In the genomic region with DNA sequence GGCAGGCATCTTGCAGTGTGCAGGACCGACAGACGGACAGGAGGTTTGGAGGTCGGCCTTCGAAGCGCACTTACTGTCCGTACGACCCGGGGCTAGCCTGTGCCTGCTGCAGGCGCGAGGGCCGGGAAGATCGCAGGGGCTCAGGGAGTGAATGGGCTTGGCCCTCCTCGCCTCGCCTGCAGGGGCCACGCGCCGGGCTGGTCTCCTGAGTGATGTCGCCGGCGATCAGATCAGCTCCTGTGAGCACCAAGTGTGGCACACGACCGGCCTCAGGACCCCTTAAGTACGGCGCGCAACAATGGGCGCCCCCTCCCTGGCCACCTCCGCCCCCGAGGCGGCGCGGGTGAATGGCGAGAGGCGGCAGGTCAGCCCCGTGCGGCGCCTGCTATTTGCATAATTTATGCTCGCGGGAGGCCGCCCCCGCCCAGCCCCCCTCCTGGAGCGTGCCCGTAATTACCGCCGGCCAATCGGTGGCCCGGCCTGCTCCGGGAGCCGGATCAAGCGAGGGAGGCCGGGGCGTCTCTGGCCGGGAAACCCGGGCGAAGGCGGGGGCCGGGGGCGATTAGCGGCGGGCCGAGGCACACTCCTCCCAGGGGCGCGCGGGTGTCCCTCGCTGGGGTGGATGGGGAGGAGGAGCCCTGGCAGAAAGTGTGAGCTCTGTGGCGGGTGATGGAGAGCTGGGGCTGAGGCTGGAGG, we compare ENCODE assay signal across 9 mouse cellular contexts. TPM values are rescaled to one million over a fixed set of nuclear protein-coding genes. Genes with fewer than 3 reads are reported as not detected.
DNase-seq lines count a peak whose midpoint lies in the region; ATAC-seq lines count a peak whose summit lies in the region.
"Had no signal": no experiment of that assay in that cellular context is flagged by ENCODE, and none has a peak within 500 bp of the region (broad histone marks: within the 10 kb centered on the region; RNA-seq: fewer than 3 reads in every experiment).

A gene (minus strand): TSS at position 240 of the 696 bp plus-strand sequence.

- H3K9me3 ChIP-seq in lung, embryonic 15.5 days = no peaks in the 10 kb centered on the region
- H3K9me3 ChIP-seq in embryonic facial prominence, embryonic 10.5 days = no peaks in the 10 kb centered on the region
- H3K9me3 ChIP-seq in hindbrain, embryonic 16.5 days (ENCODE audit: control insufficient read depth, low read length) = no peaks in the 10 kb centered on the region
- H3K9me3 ChIP-seq in limb, embryonic 13.5 days = no peaks in the 10 kb centered on the region

- H3K4me1 ChIP-seq in lung, embryonic 15.5 days = peaks cover 12% of the 10 kb centered on the region
- H3K4me1 ChIP-seq in embryonic facial prominence, embryonic 10.5 days = peaks cover 53% of the 10 kb centered on the region
- peaks cover 12% of the 10 kb centered on the region for H3K4me1 ChIP-seq in hindbrain, embryonic 16.5 days (ENCODE audit: control insufficient read depth, insufficient read depth, low read depth, low read length)
- peaks cover 17% of the 10 kb centered on the region for H3K4me1 ChIP-seq in limb, embryonic 13.5 days

- ATAC-seq in lung, embryonic 15.5 days (ENCODE audit: borderline replicate concordance, extremely low read depth, low FRiP score, low TSS enrichment) = 0 out of 2 replicates have a peak, but pooled peaks have one; percentile 53
- ATAC-seq in hindbrain, embryonic 16.5 days = peak; percentile 74
- ATAC-seq in limb, embryonic 13.5 days (ENCODE audit: low FRiP score, low read depth) = peak; percentile 37; the same call in 1 of the 2 replicates

- 1% methylated on average over 59 of the region's 65 CpGs for WGBS in lung, embryonic 15.5 days
- WGBS in embryonic facial prominence, embryonic 10.5 days = under 1% methylated on average over 65 of the region's 65 CpGs
- WGBS in hindbrain, embryonic 16.5 days = under 1% methylated on average over 52 of the region's 65 CpGs
- WGBS in limb, embryonic 13.5 days = 1% methylated on average over 60 of the region's 65 CpGs

- H3K27me3 ChIP-seq in lung, embryonic 15.5 days = peaks cover 100% of the 10 kb centered on the region
- peaks cover 100% of the 10 kb centered on the region for H3K27me3 ChIP-seq in embryonic facial prominence, embryonic 10.5 days (replicated peaks; ENCODE audit: low read depth, poor library complexity, severe bottlenecking)
- H3K27me3 ChIP-seq in hindbrain, embryonic 16.5 days (replicated peaks; ENCODE audit: control insufficient read depth, insufficient read depth, low read length) = peaks cover 86% of the 10 kb centered on the region
- H3K27me3 ChIP-seq in limb, embryonic 13.5 days = peaks cover 100% of the 10 kb centered on the region

- H3K9ac ChIP-seq in lung, embryonic 15.5 days = no peak within 1 kb of the TSS
- peak within 1 kb of the TSS; percentile 23; the same call in 1 of the 2 replicates for H3K9ac ChIP-seq in hindbrain, embryonic 16.5 days (ENCODE audit: low read depth, low read length)
- no peak within 1 kb of the TSS; the same call in none of the 2 replicates for H3K9ac ChIP-seq in limb, embryonic 13.5 days

- peak within 1 kb of the TSS; percentile 28 for H3K4me3 ChIP-seq in lung, embryonic 15.5 days
- peak within 1 kb of the TSS; percentile 55 for H3K4me3 ChIP-seq in embryonic facial prominence, embryonic 10.5 days
- peak within 1 kb of the TSS; percentile 34 for H3K4me3 ChIP-seq in hindbrain, embryonic 16.5 days (ENCODE audit: low read length)
- peak within 1 kb of the TSS; percentile 43 for H3K4me3 ChIP-seq in limb, embryonic 13.5 days

- H3K4me2 ChIP-seq in lung, embryonic 15.5 days = peak within 1 kb of the TSS; percentile 50
- peak within 1 kb of the TSS; percentile 61 for H3K4me2 ChIP-seq in hindbrain, embryonic 16.5 days (ENCODE audit: low read length)
- peak within 1 kb of the TSS; percentile 72 for H3K4me2 ChIP-seq in limb, embryonic 13.5 days (replicated peaks)

- H3K27ac ChIP-seq in lung, embryonic 15.5 days = no peak within 1 kb of the TSS
- H3K27ac ChIP-seq in embryonic facial prominence, embryonic 10.5 days (replicated peaks) = peak within 1 kb of the TSS; percentile 73
- H3K27ac ChIP-seq in hindbrain, embryonic 16.5 days (ENCODE audit: low read depth, low read length) = no peak within 1 kb of the TSS
- H3K27ac ChIP-seq in limb, embryonic 13.5 days = no peak within 1 kb of the TSS

- H3K36me3 ChIP-seq in lung, embryonic 15.5 days = no peaks in the 10 kb centered on the region
- H3K36me3 ChIP-seq in embryonic facial prominence, embryonic 10.5 days (replicated peaks) = no peaks in the 10 kb centered on the region
- no peaks in the 10 kb centered on the region for H3K36me3 ChIP-seq in hindbrain, embryonic 16.5 days (ENCODE audit: control insufficient read depth, insufficient read depth, low read length)
- H3K36me3 ChIP-seq in limb, embryonic 13.5 days = no peaks in the 10 kb centered on the region

- DNase-seq in lung, adult 18-20 months = no peak
- peak; percentile 81 for DNase-seq in embryonic facial prominence, embryonic 10.5 days (ENCODE audit: low spot score)
- peak; percentile 48 for DNase-seq in right cerebral cortex, postnatal 25 days
- no peak for DNase-seq in thymus, postnatal 0 days (ENCODE audit: low spot score)
- DNase-seq in adrenal gland, adult 18-20 months (ENCODE audit: low spot score in 2 of 2) = no peak

RNA-seq across cellular contexts. Expression of the gene that starts here (rescaled TPM):
- not detected in 2 replicates for polyA plus RNA-seq in lung, embryonic 15.5 days (2015; fragmentation: Nextera tagmentation; extraction: Ambion mirVana)
- 11.2 and 15.5 TPM in 2 replicates for polyA plus RNA-seq in embryonic facial prominence, embryonic 10.5 days (2016; fragmentation: Nextera tagmentation; extraction: Ambion mirVana)
- polyA plus RNA-seq in hindbrain, embryonic 16.5 days (2015; fragmentation: Nextera tagmentation; extraction: Ambion mirVana) = 0.11 and 1.0 TPM in 2 replicates
- not detected in 2 replicates for polyA plus RNA-seq in limb, embryonic 13.5 days (2015; fragmentation: Nextera tagmentation; extraction: Ambion mirVana)
- polyA plus RNA-seq in thymus, postnatal 0 days (2015; fragmentation: Nextera tagmentation; extraction: Ambion mirVana) = 0.12 TPM in 1 of 2 replicates, not detected in the other
- not detected for total RNA-seq in adrenal gland, adult 18-20 months (2021)
- total RNA-seq: layer of hippocampus, postnatal 14 days had no signal

Comparison
In these comparisons a context has a peak if more than half of its experiments do, and no peak if none do; other contexts are left out.
1. Peak in ATAC-seq, H3K4me3 ChIP-seq and H3K4me2 ChIP-seq in lung, embryonic 15.5 days; RNA of the gene not detected or under 1 TPM.
2. Peak in ATAC-seq, H3K4me3 ChIP-seq and H3K4me2 ChIP-seq in limb, embryonic 13.5 days; RNA of the gene not detected or under 1 TPM.
3. DNase-seq: peak in embryonic facial prominence, embryonic 10.5 days (single experiment) and right cerebral cortex, postnatal 25 days (single experiment); none in lung, adult 18-20 months (0 of 2), thymus, postnatal 0 days (single experiment) and adrenal gland, adult 18-20 months (0 of 2).
4. Peak in every context shown above with its lines, with median percentiles within 50 percentile points of each other: ATAC-seq, H3K4me2 ChIP-seq and H3K4me3 ChIP-seq.